Mouse (Mus musculus) left cerebral cortex, adult 2 months (tissue): ENCODE measurements around the gene Mlph. TPM values are rescaled to one million over a fixed set of nuclear protein-coding genes. Genes with fewer than 3 reads are reported as not detected.

ENCODE experiments used
- DNase-seq, 2 experiments: peaks; one replicate each; pipeline ENCODE4 v3.0.0; 2021 to 2022; ENCODE audit warnings: low spot score in 2 of 2, mixed read lengths in 1 of 2; ENCODE audit errors: extremely low spot score in 1 of 2
- H3K27ac ChIP-seq: fragments of 200-600 bp; 2 replicates; pipeline ENCODE4 v1.8.1; 2022
- H3K4me3 ChIP-seq: fragments of 200-600 bp; 2 replicates; pipeline ENCODE4 v1.8.1; 2022
- CTCF ChIP-seq: fragments of 200-600 bp; IDR thresholded peaks from 2 replicates; pipeline ENCODE4 v1.8.1; 2022; ENCODE audit warnings: antibody characterized with exemption, mild to moderate bottlenecking, moderate library complexity
- intact Hi-C: fragments of 180-260 bp; cut with DNase I; formaldehyde crosslinking; loops from one replicate; pipeline ENCODE4 v1.15.1; 2025
- total RNA-seq, 2 experiments: library from RNA; stranded (reverse); gene quantifications; 2 replicates each; pipeline ENCODE4 v1.2.3; 2021

Mlph gene
- total RNA-seq, 2 experiments from 2014 or later = 0.84 to 1.3 TPM

DNA sequence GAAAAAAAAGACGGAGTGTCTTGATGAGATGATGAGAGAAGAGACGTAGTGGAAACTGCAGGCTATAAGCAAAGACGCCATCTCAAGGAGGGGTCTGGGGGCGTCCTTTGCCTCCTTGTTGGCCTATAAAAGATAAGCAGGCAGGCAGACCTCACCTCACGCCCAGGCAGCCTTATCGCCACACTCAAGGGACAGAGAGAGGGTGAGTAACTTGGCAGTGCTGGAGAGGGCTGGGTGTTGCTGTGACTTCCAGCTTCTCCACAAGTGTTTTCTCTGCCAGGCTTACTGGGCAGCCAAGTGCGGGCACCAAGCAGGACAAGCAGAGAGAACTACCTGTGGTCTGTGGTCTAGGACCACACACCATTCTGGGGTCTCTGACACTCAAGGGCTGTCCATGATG, 36.8 kb downstream of the Mlph start:
- TF ChIP-seq CTCF = no peak
- no peak overlapping the region for H3K4me3 ChIP-seq
- DNase-seq = no peak
- intact Hi-C loops = loop anchor here (10.0 kb wide), 1 partner anchor 897 kb away; no protein-coding TSS in a partner anchor
- no peak overlapping the region for H3K27ac ChIP-seq

DNA sequence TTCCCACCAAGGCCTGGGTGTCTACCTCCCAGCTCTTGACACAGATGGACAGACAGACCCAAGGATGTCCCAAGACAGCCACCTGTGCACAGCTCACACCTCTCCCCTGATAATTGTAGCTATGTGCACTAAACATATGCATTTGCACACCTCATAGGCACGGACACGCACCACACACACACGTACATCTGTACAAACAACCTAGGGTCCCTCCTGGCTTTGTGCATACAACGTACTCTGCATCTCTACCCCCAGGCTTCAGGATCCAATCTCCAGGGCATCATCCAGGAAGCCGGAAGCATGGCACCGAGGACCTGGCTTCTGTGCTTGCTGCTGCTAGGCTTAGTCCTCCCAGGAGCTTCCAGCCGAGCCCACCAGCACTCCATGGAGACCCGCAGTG, 37.9 kb downstream of the Mlph start, which contains the start of gene Prlh:
Gene Prlh (plus strand): TSS at position 301 of the 400 bp plus-strand sequence.
- no peak for TF ChIP-seq CTCF
- Histone ChIP-seq H3K27ac (no peak within 1 kb of the TSS), H3K4me3 (no peak within 1 kb of the TSS)
- no peak for DNase-seq
- intact Hi-C loops = loop anchor here (10.0 kb wide), 1 partner anchor 898 kb away; no protein-coding TSS in a partner anchor

- intact Hi-C loops = loop anchor here (10.0 kb wide), 1 partner anchor 899 kb away; no protein-coding TSS in a partner anchor
- DNase-seq = no peak
- no peak for TF ChIP-seq CTCF
- Histone ChIP-seq H3K27ac (no peak overlapping the region), H3K4me3 (no peak overlapping the region)
Observed at GRCm38 (mm10) chr1:90953688-90954087, 38.8 kb downstream of the Mlph start.

DNA sequence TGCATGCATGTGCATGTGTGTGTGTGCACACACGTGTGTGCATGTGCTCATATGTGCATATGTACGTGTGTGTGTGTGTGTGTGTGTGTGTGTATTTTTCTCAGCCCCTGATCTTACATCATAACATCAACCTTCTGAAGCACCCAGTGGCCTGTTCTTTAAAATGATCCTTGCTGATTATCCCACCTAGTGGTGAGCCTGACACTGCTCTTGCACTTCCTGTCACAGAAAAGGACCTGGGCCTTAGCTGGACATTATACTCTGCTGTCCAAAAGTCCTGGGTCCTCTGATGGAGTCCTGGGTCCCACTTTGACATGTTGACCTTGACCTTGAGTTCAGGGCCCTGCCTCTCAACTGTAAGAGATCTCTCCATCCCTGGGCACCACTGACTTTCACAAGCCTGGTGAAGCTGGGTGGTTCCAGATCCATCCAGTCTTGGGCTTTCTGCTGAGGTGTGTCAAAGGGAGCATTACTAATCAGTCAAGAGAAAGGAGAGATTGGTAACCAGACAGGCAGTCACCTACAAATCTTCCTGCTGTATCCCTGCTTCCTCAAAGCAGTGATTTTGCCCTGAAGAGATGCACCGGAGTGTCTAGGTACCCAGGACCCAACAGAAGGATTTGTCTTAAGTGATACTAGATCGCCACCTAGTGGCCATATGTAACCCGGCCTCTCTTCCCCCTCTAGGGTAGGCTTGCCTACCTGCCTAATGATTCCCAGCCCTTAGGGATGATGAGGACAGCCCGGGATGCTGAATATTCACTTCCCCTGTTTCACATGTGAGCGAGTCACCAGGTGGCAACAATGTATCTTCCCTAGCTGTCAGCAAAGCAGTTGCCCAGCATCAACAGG, 41.6 kb downstream of the Mlph start:
- intact Hi-C loops = loop anchor here (1.0 to 10.0 kb wide), 6 partner anchors 28 to 902 kb away; no protein-coding TSS in a partner anchor
- Histone ChIP-seq H3K27ac (no peak overlapping the region), H3K4me3 (no peak overlapping the region)
- TF ChIP-seq CTCF = peak; percentile 81
- peak; percentile 52 to 64 for DNase-seq

GRCm38 (mm10) chr1:90962526-90962925, 47.6 kb downstream of the Mlph start:
- no peak for TF ChIP-seq CTCF
- no peak overlapping the region for H3K27ac ChIP-seq
- no peak overlapping the region for H3K4me3 ChIP-seq
- no peak for DNase-seq
- intact Hi-C loops = no loop called here

GRCm38 (mm10) chr1:90962994-90963393, 48.1 kb downstream of the Mlph start:
- no peak for DNase-seq
- Histone ChIP-seq H3K27ac (no peak overlapping the region), H3K4me3 (no peak overlapping the region)
- intact Hi-C loops = no loop called here
- no peak for TF ChIP-seq CTCF

DNA sequence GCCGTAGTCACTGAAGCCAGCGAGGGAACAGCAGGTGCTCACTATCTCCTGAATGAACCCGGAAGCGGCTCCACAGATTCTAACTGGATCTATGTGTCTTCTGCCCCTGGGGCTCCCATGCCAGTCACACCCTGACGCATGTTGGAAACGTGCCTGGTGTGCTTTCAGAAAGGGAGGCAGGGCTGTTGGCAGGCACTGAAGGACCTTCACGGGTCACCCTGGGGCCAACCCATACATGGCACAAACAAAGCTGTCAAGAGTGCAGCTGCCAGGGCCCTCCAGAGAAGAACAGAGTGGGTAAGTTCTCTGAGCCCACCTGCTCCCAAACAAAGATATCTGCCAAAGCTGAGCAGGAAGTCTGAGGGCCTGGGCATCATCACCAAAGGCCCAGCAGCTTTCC, 52.7 kb downstream of the Mlph start:
- Histone ChIP-seq H3K27ac (no peak overlapping the region), H3K4me3 (no peak overlapping the region)
- DNase-seq = no peak
- TF ChIP-seq CTCF = no peak
- intact Hi-C loops = no loop called here

DNA sequence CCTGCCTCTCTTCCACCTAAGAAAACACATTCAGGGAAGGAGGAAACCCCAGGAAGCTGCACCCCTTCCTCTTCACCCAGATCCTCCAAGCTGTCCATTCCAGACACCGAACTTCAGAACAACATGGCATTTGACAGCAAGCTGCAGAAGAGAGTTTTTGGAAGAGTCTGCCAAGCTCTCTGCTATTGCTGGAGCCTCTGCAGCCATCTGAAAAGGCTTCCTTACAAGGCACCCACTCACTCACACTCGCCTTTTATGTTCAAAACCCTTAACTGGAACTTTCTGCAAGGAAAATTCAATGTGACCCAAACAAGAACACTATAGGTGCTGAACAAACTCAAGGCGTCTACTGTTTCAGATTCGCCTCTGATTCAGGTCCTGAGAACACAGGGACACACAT, 53.8 kb downstream of the Mlph start:
- no peak overlapping the region for H3K27ac ChIP-seq
- no peak overlapping the region for H3K4me3 ChIP-seq
- no peak for TF ChIP-seq CTCF
- DNase-seq = no peak
- intact Hi-C loops = no loop called here

GRCm38 (mm10) chr1:90969347-90969784, 54.5 kb downstream of the Mlph start, which contains the start of gene Rab17:
TSS of gene Rab17 (minus strand) at chr1:90969661.
- H3K4me3 ChIP-seq = no peak within 1 kb of the TSS
- no peak within 1 kb of the TSS for H3K27ac ChIP-seq
- DNase-seq = no peak
- intact Hi-C loops = no loop called here
- TF ChIP-seq CTCF = no peak

- no peak for DNase-seq
- intact Hi-C loops = loop anchor here (5.0 to 10.0 kb wide), 2 partner anchors 67 to 245 kb away; no protein-coding TSS in a partner anchor
Observed at GRCm38 (mm10) chr1:90969881-90970390, 55.1 kb downstream of the Mlph start.

GRCm38 (mm10) chr1:90972911-90973573, 58.2 kb downstream of the Mlph start:
- intact Hi-C loops = loop anchor here (1.0 to 10.0 kb wide), 4 partner anchors 64 to 266 kb away; no protein-coding TSS in a partner anchor
- H3K4me3 ChIP-seq = no peak overlapping the region
- DNase-seq = peak; percentile 90 to 98
- H3K27ac ChIP-seq = no peak overlapping the region
- TF ChIP-seq CTCF = no peak; the same call in none of the 2 replicates

More at GRCm38 (mm10) chr1:90969881-90970390, 55.1 kb downstream of the Mlph start:
- Histone ChIP-seq H3K4me3 (no peak overlapping the region), H3K27ac (no peak overlapping the region)
- TF ChIP-seq CTCF = no peak

GRCm38 (mm10) chr1:90973574-90973911, 58.7 kb downstream of the Mlph start:
- no peak for TF ChIP-seq CTCF
- H3K4me3 ChIP-seq = no peak overlapping the region
- intact Hi-C loops = loop anchor here (1.0 to 10.0 kb wide), 4 partner anchors 64 to 265 kb away; no protein-coding TSS in a partner anchor

More at GRCm38 (mm10) chr1:90973574-90973911, 58.7 kb downstream of the Mlph start:
- no peak overlapping the region for H3K27ac ChIP-seq
- DNase-seq = no peak
